Mouse (Mus musculus) G1E (cell line): ENCODE results near the gene Creg2.

Source experiments
- CTCF ChIP-seq: IDR thresholded peaks from 2 replicates; pipeline ENCODE4 v1.5.1; 2012; ENCODE audit warnings: low read depth, low read length, inconsistent platforms, mixed read lengths
- GATA1 ChIP-seq: IDR thresholded peaks from 2 replicates; pipeline ENCODE4 v1.6.1; 2012; ENCODE audit warnings: borderline replicate concordance, low read length, inconsistent platforms, mixed read lengths
- GATA2 ChIP-seq: IDR thresholded peaks from 2 replicates; pipeline ENCODE4 v1.6.1; 2012; ENCODE audit warnings: low read depth, low read length, inconsistent platforms, borderline replicate concordance
- POLR2AphosphoS5 ChIP-seq: IDR thresholded peaks from 2 replicates; pipeline ENCODE4 v1.6.1; 2012; ENCODE audit warnings: low read depth, low read length, inconsistent platforms; ENCODE audit not compliant: insufficient replicate concordance
- TAL1 ChIP-seq: conservative IDR thresholded peaks from 2 replicates; pipeline ENCODE4 v1.6.1; 2012; ENCODE audit warnings: low read depth, low read length, inconsistent platforms, mixed read lengths

GRCm38 (mm10) chr1:39598726-39599125 is 52.5 kb downstream of the Creg2 start:
- TF ChIP-seq CTCF (no peak), POLR2AphosphoS5 (no peak), GATA2 (no peak), TAL1 (no peak), GATA1 (no peak)
